Mouse (Mus musculus): Measurements from ENCODE around the gene Stk38. TPM values are rescaled to one million over a fixed set of nuclear protein-coding genes. Genes with fewer than 3 reads are reported as not detected.

Gene Stk38
- total and polyA plus RNA-seq, 3 experiments: 14.4 to 290 (median 49.3) TPM

DNA sequence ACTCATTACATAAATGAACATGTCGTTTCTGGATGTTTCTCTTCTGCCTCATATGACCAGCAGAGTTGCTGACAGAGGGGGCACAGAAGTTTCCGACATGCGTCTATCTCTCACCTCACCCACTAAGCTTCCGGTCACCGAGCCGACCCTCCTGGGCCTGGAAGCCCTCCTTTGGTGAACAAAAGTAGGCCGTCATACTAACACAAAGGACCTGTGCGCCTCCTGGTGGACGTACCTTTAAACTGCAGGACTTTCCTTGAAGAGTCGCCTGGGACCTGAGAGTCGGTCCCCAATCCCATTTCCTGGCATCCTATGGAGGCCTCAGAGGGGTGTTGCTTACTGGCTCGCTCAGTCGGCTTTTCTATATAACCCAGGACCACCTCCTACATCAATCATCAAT is 81.4 kb downstream of the Stk38 start:
- H3K9me3 ChIP-seq (replicated peaks; ENCODE audit: insufficient read depth, low read length): no peaks in the 10 kb centered on the region
- peak; percentile 82 for DNase-seq (ENCODE audit: low read depth, low spot score)
- TF ChIP-seq ZMIZ1 (IDR thresholded peaks at IDR 0.05; ENCODE audit: low read depth, low read length): no peak
- 0 out of 2 replicates have a peak, but pooled peaks have one; percentile 32 for TF ChIP-seq SIN3A (IDR thresholded peaks at IDR 0.05; ENCODE audit: low read length)
- no peak for TF ChIP-seq USF2 (IDR thresholded peaks at IDR 0.05; ENCODE audit: borderline replicate concordance in 1 of 2, insufficient read depth in 1 of 2, low read depth in 1 of 2, low read length in 2 of 2)
- TF ChIP-seq HCFC1 (IDR thresholded peaks at IDR 0.05; ENCODE audit: low read depth, low read length): no peak
- peak; percentile 80 to 93 (median 86) for TF ChIP-seq CTCF (IDR thresholded peaks at IDR 0.05 in 2 of 3, conservative IDR thresholded peaks at IDR 0.05 in 1 of 3; ENCODE audit: control insufficient read depth in 1 of 3, insufficient read depth in 1 of 3, low read depth in 2 of 3, low read length in 3 of 3, poor library complexity in 1 of 3, severe bottlenecking in 1 of 3)
- 0 out of 2 replicates have a peak, but pooled peaks have one; percentile 30 for TF ChIP-seq TBP (IDR thresholded peaks at IDR 0.05; ENCODE audit: low read depth, low read length)
- no peak for TF ChIP-seq UBTF (IDR thresholded peaks at IDR 0.05; ENCODE audit: borderline replicate concordance, insufficient read depth, low read depth, low read length)
- TF ChIP-seq GABPA (IDR thresholded peaks at IDR 0.05; ENCODE audit: low read depth, low read length): no peak
- TF ChIP-seq ZC3H11A (IDR thresholded peaks at IDR 0.05; ENCODE audit: low read depth, low read length): peak; percentile 72
- TF ChIP-seq SMC3 (IDR thresholded peaks at IDR 0.05; ENCODE audit: low read depth, low read length): peak; percentile 89
- TF ChIP-seq RAD21 (IDR thresholded peaks at IDR 0.05; ENCODE audit: low read depth, low read length): peak; percentile 78
- peaks cover 0 to 20% of the 10 kb centered on the region in 2 experiments; a peak in 3 of 4 replicates for H3K4me1 ChIP-seq (ENCODE audit: control insufficient read depth in 1 of 2, insufficient read depth in 2 of 2, low read length in 2 of 2)
- H3K27me3 ChIP-seq (ENCODE audit: control insufficient read depth in 1 of 2, insufficient read depth in 2 of 2, low read length in 2 of 2): no peaks in the 10 kb centered on the region
- no peak overlapping the region for H3K4me3 ChIP-seq (ENCODE audit: control insufficient read depth in 1 of 2, insufficient read depth in 1 of 2, low read depth in 2 of 2, low read length in 2 of 2)
- H3K27ac ChIP-seq (ENCODE audit: control insufficient read depth, low read depth, low read length): no peak overlapping the region
- no peaks in the 10 kb centered on the region; the same call in 1 of the 2 replicates for H3K79me2 ChIP-seq (ENCODE audit: control insufficient read depth, insufficient read depth, low read length, poor library complexity)
- H3K9ac ChIP-seq (ENCODE audit: control insufficient read depth, low read depth, low read length, poor library complexity, severe bottlenecking): no peak overlapping the region
- H3K36me3 ChIP-seq (ENCODE audit: control insufficient read depth in 1 of 2, insufficient read depth in 2 of 2, low read length in 2 of 2): peaks cover 0 to 10% of the 10 kb centered on the region in 2 experiments; a peak in 2 of 4 replicates

DNA sequence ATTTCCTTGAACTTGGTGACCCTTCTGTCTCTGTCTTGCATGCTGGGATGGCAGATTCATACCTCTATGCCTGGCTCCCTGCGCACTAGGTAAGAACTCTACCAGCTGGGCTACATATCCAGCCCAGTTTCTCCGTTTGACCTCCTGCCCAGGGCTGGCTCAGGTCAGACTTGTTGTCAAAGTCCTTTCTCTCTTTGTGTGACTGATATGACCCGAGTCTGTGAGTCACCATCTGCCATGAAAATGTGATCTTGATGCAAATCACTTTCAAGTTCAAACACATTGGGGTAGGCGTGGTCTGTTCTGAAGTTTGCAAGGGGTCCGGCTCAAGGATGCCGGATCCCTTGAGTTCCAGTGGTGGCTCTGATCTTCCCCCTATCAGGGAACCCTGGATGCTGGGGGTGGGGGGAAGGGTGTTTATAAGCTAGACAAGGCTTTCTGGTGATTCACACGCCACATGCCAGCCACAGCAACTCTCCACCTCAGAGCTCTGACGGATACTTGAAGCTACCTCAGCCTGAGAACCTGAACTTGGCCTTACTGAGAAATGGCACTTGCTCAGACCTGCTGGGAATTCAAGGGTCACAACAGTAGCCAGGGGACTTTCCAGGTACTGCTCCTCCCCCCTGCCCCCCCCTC is 82.7 kb downstream of the Stk38 start:
- peaks cover 0 to 5% of the 10 kb centered on the region in 2 experiments; a peak in 2 of 4 replicates for H3K36me3 ChIP-seq (ENCODE audit: control insufficient read depth in 1 of 2, insufficient read depth in 2 of 2, low read length in 2 of 2)
- TF ChIP-seq GATA1 (IDR thresholded peaks at IDR 0.05; ENCODE audit: low read depth, low read length) (no peak), POLR2A (IDR thresholded peaks at IDR 0.05; ENCODE audit: control insufficient read depth in 1 of 2, insufficient read depth in 1 of 2, low read depth in 1 of 2, low read length in 2 of 2, poor library complexity in 1 of 2) (no peak), RCOR1 (IDR thresholded peaks at IDR 0.05; ENCODE audit: low read depth, low read length) (no peak), TCF12 (IDR thresholded peaks at IDR 0.05; ENCODE audit: low read depth, low read length) (no peak), POLR2AphosphoS2 (IDR thresholded peaks at IDR 0.05; ENCODE audit: low read length) (no peak), UBTF (IDR thresholded peaks at IDR 0.05; ENCODE audit: borderline replicate concordance, insufficient read depth, low read depth, low read length) (no peak), ZKSCAN1 (IDR thresholded peaks at IDR 0.05; ENCODE audit: low read depth, low read length) (no peak)
- H3K9me3 ChIP-seq (replicated peaks; ENCODE audit: insufficient read depth, low read length): no peaks in the 10 kb centered on the region
- H3K4me3 ChIP-seq (ENCODE audit: control insufficient read depth in 1 of 2, insufficient read depth in 1 of 2, low read depth in 2 of 2, low read length in 2 of 2): no peak overlapping the region
- H3K4me1 ChIP-seq (ENCODE audit: control insufficient read depth in 1 of 2, insufficient read depth in 2 of 2, low read length in 2 of 2): peaks cover 0 to 13% of the 10 kb centered on the region in 2 experiments; a peak in 3 of 4 replicates
- no peak for DNase-seq (ENCODE audit: low read depth, low spot score)
- no peaks in the 10 kb centered on the region for H3K79me2 ChIP-seq (ENCODE audit: control insufficient read depth, insufficient read depth, low read length, poor library complexity)
- no peak overlapping the region for H3K27ac ChIP-seq (ENCODE audit: control insufficient read depth, low read depth, low read length)
- H3K27me3 ChIP-seq (ENCODE audit: control insufficient read depth in 1 of 2, insufficient read depth in 2 of 2, low read length in 2 of 2): no peaks in the 10 kb centered on the region
- no peak overlapping the region for H3K9ac ChIP-seq (ENCODE audit: control insufficient read depth, low read depth, low read length, poor library complexity, severe bottlenecking)
